Mouse (Mus musculus): ENCODE results near the gene Cog7. TPM values are rescaled to one million over a fixed set of nuclear protein-coding genes. Genes with fewer than 3 reads are reported as not detected.

Gene Cog7
- total RNA-seq (2021), result 10 to 100 TPM; 36.7 to 39.3 TPM
- long read RNA-seq, experiment 1, transcript Cog7-201 (17 exons, 2,902 nt), result major isoform, 41 of 53 reads
- long read RNA-seq, experiment 1, partial matches to known transcripts, result 4 of 53 reads
- long read RNA-seq, experiment 1, other reads (novel, unspliced or antisense), result 8 of 53 reads
- long read RNA-seq, experiment 2, transcript Cog7-201 (17 exons, 2,902 nt), result major isoform, 26 of 41 reads
- long read RNA-seq, experiment 2, partial matches to known transcripts, result 3 of 41 reads
- long read RNA-seq, experiment 2, other reads (novel, unspliced or antisense), result 12 of 41 reads

DNA sequence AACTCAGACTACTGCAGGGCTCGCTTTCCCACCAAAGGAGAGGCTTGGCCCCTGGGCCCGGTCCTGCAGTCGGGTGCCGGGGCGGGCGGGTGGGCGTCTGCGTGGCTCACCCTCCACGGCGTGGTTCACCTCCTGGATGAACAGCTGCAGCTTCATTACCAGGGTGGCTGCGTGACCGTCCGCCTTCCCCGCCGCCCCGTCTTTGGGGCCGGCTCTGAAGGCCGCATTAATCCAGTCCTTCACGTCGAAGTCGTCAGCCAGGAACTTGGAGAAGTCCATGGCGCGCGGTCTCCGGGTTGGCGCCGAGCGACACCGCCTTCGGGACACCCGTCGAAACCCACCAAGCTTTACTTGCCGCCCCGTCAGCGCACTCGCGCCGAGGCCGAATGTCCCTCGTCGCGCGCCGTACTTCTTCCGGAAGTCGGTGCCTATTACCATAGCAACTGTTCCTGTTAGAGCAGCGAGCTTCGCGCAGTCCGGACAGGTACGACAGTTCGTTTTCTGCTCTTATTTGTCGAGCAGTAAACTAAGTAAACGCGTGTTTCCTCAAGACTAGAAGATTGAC, at the start of gene Cog7:
Cog7 (minus strand) TSS at position 405 of the 565 bp plus-strand sequence.
- intact Hi-C loops (cut with DNase I), result no loop called here

DNA sequence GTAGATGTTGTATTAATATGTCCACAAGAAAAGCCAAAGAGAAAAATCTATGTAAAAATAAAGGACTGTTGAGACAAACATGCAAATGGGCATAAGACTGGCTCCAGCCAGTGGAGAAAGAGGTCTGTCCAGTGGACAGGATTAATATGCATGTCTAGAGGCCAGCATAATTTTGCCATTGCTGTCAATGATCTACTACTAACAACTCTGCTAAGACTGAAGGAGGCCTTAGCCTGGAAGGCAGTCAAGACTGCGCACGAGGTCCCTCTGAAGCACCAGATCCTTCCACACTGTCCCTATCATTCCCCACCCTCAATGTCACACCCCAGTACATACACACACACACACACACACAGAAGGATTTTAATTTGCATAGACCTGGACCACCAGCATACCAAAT, 40.6 kb upstream of the Cog7 start:
- DNase-seq (ENCODE audit: low spot score in 2 of 2), result no peak
- intact Hi-C loops (cut with DNase I), result no loop called here

More for the DNA sequence above, at the start of gene Cog7:
- DNase-seq (ENCODE audit: low spot score in 2 of 2), result peak; percentile 93 to 96

DNA sequence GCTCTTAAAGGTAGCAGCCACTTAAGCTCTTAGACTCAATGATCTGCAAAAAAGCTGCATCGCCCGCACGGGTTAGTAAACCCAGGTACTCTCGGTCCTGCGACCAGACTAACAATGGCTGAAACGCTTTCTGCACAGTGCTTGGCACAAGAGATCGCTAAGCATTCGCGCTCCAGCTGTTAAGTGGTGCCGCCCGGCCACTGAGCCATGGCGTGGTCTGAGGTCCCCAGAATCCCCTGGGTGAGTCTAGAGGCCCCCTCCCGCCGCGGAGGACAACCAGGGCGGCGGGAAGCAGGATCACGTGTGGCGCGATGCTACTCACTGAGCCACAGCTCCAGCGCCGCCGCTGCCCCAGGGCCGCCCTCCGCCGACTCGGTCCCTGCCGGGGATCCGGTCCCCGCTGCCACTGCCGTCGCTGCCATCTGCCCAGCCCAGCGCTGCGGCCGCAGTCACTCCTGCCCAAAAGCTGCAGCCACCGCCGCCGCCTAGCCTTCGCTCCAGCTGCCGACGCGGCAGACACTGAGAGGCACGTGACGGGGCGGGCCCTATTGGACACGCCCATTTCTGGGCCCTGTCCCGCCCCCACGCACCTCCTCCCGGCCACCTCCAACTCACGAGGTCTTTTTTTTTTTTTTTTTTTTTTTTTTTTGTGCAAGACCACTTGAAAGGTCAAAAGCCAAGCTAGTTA, 39.3 kb upstream of the Cog7 start, which contains the start of gene Gga2:
Gga2 (minus strand) TSS at position 556 of the 688 bp plus-strand sequence.
- intact Hi-C loops (cut with DNase I), result no loop called here
- peak; percentile 86 to 87 for DNase-seq (ENCODE audit: low spot score in 2 of 2)

DNA sequence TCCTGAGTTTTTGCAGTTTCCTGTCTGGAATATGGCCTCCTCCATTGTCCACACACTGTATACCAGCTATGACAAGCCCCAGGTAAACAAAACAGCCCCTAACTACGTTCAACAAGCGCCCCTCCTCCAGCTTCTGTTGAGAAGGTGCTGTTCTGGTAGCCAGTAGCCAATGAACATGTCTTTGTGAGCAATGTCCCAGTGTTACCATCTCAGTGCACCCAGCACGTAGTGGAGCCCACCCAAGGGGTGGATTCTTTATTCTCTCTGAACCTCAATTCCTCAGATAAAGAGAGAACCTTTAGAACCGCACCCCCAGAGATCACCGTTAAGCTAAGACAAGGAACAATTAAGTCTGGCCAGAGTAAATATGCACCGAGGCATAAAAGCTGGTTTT, 38.8 kb upstream of the Cog7 start:
- intact Hi-C loops (cut with DNase I), result no loop called here

DNA sequence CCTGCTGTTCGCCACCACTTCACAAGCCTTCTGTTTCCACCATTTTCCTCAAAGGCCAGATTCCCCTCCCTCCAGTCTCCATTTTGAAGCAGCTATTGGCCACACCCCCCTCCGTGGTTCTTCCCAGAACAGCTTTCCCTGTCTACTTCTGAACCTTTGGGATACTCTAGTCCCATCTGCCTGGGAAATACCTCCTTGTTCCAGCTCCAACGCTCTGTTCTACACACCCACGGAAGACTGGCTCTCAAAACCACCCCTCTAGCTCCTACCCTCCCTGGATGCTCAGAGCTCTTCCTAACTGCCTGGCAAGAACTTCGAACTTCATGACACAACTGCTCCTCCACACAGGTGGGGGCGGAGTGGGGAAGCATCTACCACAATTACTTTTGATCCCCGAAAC, 37.5 kb upstream of the Cog7 start:
- intact Hi-C loops (cut with DNase I), result no loop called here
- DNase-seq (ENCODE audit: low spot score in 2 of 2), result peak; percentile 53 to 79

More for the DNA sequence above, 38.8 kb upstream of the Cog7 start:
- DNase-seq (ENCODE audit: low spot score in 2 of 2), result no peak

DNA sequence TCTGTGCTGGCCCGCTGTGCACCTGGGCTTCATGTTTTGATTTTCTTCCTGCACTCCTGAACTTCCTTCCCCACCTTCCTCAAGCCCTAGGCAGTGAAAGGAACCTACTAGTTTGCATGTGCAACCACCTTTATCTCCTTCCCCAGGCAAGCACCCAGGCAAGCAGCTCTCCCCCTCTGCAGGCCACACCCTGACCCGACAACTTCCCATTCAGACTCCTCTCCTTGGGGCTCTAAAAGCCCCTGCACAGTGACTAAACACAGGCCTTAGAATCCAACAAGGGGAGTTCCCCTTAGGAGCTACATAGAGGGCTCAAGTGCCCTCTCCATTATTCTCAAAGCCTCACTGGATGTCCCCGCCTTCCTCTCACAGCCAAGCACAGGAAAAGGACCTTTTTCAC, 36.7 kb upstream of the Cog7 start:
- no peak for DNase-seq (ENCODE audit: low spot score in 2 of 2)
- intact Hi-C loops (cut with DNase I), result no loop called here

DNA sequence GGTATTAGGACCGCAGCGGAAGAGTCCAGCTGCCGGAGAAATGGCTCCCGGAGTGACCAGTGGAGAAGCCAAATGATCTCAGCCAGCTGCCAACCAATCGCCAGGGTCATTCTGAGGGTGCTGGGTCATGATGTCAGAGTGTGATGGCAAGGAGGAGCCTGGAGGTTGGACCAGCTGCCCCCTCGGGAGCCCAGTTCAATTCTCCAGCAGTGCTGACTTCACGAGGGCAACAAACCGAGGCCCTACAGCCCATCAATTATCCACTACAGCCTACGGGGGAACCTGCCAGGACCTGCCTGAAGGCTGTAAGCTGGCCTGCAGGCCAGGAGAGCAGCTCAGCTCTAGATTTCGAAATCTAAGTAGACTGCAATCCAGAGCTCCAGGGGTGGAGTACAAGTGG, 34.2 kb upstream of the Cog7 start:
- intact Hi-C loops (cut with DNase I), result no loop called here
- no peak for DNase-seq (ENCODE audit: low spot score in 2 of 2)

DNA sequence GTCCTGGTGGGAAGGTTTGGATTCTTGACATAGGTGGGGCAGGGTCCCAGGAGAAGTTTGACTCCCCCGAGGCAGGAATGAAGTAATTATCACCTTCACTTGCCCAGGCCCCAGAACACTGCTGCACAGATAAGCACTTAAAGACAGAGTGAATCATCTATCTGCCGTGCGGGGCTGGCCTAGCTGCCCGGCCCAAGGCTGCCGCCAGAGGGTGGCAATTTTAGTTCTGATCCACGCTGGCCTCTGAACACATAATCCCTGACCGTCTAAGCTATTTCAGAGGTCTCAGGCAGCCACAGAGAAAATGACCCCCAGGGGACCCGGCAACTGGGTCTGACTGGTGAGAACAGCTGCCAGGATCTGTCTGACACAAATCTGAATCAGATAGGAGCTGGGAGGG, 33.6 kb upstream of the Cog7 start:
- no peak for DNase-seq (ENCODE audit: low spot score in 2 of 2)
- intact Hi-C loops (cut with DNase I), result no loop called here

DNA sequence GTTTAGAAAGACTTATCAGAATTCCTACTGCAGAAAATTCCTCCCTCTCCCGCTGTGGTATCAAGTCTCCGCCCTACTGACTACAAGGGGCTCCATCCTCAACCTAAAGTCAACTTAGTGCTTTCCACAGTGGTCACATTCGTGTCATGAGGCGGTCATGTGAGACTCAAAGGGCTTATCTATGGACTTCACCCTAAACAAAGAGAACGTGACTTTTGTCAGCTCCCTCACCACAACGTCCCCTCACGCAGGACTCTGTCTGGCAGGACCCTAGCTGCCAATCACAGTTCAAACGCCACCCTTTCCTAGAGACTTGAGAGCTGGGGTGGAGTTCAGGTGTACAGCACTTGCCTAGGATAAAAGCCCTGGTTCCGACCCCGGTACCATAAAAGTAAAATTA, 31.4 kb upstream of the Cog7 start:
- intact Hi-C loops (cut with DNase I), result no loop called here
- DNase-seq (ENCODE audit: low spot score in 2 of 2), result no peak

DNA sequence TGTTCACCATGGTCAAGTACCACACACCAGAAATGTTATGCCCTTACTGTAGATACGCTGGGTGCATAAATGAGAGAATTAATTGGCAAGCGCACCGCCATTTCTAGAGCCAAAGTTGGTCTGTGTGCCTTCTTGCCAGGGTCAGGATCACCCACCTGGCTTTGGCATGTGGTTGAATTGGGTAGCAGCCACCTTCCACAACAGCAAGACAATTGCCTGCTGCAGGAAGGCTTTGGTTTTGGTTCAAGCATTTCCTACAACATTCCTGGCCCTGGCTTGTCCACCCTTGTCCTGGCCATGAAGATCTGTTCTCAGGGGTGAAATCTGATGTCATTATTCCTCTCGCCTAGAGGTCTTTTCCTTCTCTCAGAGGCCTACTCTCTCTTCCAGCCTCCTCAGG, 30.9 kb upstream of the Cog7 start:
- no peak for DNase-seq (ENCODE audit: low spot score in 2 of 2)
- intact Hi-C loops (cut with DNase I), result no loop called here

DNA sequence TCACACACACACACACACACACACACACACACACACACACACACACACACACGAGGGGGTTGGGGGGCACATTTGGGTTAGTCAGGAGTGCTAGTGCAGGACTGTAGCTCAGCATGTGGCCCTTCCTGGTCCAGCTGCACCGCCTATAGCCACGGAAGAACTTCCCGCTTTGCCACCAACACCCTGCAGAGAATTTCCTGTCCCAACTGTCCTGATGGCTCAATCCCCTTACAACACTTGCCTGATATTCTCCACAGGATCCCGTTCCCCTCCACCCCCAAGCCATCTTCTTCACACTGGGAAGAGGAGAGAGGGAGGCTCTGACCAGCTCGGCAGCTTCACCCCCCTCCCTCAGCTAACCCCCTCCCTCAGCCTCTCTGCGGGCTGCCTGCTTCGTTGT, 18.9 kb upstream of the Cog7 start:
- intact Hi-C loops (cut with DNase I), result no loop called here
- DNase-seq (ENCODE audit: low spot score in 2 of 2), result no peak

DNA sequence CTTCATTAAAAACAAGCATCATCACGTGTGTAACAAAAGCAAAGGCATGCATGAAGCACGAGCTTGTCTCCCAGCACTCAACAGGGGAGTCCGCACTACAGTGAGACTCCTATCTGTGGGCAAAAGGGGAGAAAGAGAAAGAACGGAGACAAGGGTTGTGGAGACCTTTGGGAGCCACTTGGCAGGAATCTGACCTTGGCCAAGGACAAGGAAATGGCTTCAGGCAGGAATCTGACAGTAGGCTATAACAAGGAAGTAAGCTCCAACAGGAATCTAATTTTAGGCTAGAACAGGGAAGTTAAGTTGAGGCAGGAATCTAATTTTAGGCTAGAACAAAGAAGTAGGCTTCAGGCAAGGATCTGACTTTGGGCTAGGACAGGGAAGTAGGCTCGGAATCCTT, 14.4 kb upstream of the Cog7 start:
- no peak for DNase-seq (ENCODE audit: low spot score in 2 of 2)
- intact Hi-C loops (cut with DNase I), result no loop called here

DNA sequence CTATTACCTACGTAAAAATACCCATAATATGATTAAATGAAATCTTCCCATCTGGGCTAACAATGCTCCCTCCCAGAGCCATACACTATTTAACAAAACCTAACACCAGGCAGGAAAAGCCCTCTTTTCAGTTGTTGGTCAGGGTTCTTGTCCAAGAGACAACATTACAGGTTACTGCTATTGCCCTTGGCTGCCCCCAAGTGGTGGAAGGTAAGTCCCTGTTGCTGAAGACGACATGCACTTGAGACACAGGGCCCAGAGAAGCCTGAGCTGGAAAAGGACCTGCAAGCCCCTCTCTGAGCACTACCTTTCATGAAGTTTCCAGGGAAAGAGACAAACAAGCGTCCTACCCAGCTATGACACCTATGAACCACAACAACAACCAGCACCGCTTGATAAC, 6.5 kb downstream of the Cog7 start:
- peak; percentile 52 to 63 for DNase-seq (ENCODE audit: low spot score in 2 of 2)
- intact Hi-C loops (cut with DNase I), result loop anchor here (10.0 kb wide), 1 partner anchor 1050 kb away; no protein-coding TSS in a partner anchor

DNA sequence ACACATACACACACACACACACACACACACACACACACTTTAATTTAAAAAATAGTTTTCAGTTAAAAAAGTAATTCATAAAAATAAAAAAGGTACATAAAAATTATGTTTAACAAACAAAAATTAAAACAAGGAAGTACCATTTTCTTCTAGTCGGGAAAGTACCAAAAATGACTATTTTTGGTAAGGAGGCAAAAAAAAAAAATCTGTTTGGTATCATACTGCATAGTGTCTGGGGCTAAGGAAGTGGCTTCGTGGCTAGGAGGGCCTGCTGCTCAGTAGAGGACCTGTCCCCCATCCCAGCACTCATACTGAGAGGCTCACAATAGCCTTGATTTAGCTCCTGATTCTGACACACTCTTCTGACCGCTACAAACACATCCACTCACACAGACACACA, 9.8 kb downstream of the Cog7 start:
- DNase-seq (ENCODE audit: low spot score in 2 of 2), result no peak
- intact Hi-C loops (cut with DNase I), result loop anchor here (10.0 kb wide), 1 partner anchor 1047 kb away; no protein-coding TSS in a partner anchor

DNA sequence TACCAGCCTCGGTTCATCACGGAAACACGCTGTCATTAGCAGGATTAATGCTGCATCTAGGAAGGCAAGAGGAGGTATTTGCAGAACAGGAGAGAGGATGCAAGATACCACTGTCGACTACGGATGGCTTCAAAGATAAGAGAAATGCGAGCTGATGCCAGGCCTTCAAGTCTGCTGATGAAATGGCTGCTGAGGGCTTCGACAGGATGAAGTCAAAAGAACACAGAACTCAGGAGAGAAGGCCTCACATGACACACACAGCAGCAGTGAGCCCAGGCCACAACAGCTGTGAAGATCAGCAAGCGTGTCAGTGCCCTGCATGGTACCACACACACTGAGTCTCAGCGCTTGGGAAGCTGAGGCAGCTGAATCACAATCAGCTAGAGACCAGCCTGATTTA, 11.3 kb downstream of the Cog7 start:
- DNase-seq (ENCODE audit: low spot score in 2 of 2), result no peak
- intact Hi-C loops (cut with DNase I), result loop anchor here (10.0 kb wide), 1 partner anchor 1045 kb away; no protein-coding TSS in a partner anchor

DNA sequence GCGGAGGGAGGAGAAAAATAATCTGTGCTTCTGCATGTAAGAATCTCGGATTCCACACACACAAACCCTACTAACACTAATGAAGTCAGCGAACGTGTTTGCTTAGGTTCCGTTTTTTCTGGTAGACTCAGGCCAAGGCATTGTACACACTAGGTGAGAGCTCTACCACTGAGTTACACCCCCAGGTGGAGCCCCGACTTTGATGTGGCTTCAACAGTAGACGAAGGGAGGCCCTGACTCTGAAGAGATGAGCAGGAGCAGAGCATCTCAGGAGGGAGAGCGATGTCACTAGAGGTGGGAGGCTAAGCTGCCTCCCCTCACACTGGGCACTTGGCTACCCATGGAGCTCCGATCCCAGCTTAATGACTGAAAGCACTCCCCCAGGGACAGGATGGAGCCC, 12.7 kb downstream of the Cog7 start:
- intact Hi-C loops (cut with DNase I), result no loop called here

DNA sequence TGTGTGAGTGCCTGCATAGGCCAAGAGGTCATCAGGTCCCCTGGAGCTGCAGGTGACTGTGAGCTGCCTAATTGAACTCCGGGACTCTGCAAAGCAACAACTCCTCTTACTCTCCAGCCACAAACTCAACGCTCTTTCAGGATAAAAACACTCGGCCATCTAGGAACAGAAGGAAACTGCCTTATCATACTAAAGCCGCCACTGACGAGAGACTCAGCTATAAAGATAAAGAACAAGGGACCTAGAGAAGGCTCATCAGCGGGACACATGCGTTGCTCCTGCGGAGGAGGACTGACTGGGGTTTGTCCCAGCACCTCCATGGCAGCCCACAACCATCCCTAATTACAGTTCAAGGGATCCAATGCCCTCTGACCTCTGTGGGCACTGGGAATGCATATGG, 13.3 kb downstream of the Cog7 start:
- intact Hi-C loops (cut with DNase I), result no loop called here
- no peak for DNase-seq (ENCODE audit: low spot score in 2 of 2)

More for the DNA sequence above, 12.7 kb downstream of the Cog7 start:
- no peak for DNase-seq (ENCODE audit: low spot score in 2 of 2)

DNA sequence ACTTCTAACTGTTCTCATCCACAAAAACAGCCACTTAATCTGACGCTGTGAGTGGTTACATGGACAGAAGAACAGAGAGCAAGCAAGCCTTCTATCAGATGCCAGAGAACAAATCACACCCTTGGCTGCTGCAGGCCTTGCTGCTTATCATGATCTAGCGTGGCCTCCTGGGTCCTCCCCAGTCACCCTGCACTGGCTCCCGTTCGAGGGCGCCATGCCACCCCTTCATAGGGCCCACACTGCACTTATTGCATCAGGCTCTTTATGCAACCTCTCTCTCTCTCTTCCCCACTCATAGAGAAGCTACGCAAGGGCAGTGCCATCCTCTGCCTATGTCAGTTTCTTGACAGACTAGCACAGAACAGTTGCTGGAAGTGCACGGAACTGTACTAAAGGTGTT, 15.3 kb downstream of the Cog7 start:
- intact Hi-C loops (cut with DNase I), result no loop called here
- DNase-seq (ENCODE audit: low spot score in 2 of 2), result no peak

DNA sequence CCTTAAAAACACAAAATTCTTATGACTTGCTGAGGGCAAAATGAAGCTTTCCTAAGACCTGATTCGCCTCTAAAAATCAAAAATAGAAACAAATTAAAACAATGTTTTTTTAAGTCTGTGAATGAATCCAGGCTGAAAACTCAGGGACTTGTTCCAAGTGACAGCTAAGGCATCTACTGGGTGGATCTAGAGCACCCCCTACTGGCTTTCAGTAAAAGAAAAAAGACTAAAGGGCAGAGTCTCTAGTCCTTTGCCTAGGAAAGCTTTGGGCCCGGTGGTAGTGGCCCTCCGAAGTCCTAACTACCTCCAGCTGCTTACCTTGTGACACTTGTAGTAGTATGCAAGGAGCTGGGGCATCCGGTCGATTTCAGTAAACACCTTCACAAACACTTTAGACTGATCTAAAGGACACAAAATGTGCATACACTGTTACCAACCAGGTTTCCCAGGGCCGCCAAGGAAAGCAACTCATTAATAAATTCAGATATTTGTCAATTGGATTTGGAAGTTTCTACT, 17.6 kb downstream of the Cog7 start:
- intact Hi-C loops (cut with DNase I), result loop anchor here (1.0 kb wide), 1 partner anchor 230 kb away; the partner anchor contains the start of gene Scnn1g

DNA sequence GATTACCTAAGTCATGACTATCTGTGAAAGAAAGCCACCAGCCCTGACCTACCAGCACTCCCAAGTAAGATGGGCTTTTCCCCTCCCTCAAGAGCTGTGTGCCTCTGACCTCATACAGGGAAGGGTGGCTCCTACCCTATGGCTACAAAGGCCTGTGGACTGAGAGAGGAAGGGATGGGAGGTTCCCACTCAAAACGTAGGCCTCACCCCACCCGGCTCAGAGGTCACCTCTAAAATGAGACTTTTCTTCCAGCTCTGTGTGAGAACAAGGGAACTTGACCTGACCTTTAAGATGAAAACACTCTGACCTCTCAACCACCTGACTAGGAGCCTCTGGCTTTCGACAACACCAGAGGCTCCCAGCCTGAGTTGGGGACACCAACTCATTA, 18.9 kb downstream of the Cog7 start:
- DNase-seq (ENCODE audit: low spot score in 2 of 2), result no peak
- intact Hi-C loops (cut with DNase I), result no loop called here

More for the DNA sequence above, 17.6 kb downstream of the Cog7 start:
- peak; percentile 73 to 84 for DNase-seq (ENCODE audit: low spot score in 2 of 2)

All from left cerebral cortex, postnatal 14 days (tissue).